Mouse (Mus musculus): Measurements from ENCODE around the gene Klf2. TPM values are rescaled to one million over a fixed set of nuclear protein-coding genes. Genes with fewer than 3 reads are reported as not detected.

The Klf2 gene
- polyA plus RNA-seq, 1 experiment from 2014 or later, result 6.4 TPM

DNA sequence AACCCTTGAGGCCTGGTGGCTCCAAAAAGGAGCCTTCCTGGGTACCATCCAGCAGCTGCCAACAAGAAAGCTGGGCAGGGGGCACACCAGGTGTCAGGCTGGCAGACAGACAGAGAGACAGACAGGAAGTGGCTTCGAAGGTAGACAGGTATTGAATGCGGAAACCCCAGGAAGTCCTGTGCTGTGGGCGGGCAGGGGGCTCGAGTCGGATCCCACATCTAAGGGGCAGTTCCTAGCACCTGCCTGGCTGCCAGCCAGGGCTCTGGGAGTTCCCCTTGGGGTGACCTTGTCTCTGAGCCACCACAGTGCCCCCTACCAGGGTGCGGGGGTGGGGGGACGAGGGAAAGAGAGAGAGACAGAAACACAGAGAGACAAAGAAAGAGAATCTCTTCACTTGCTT, 39.7 kb upstream of the Klf2 start:
- no peaks in the 10 kb centered on the region for H3K9me3 ChIP-seq (ENCODE audit: control insufficient read depth, low read depth, low read length)
- no peaks in the 10 kb centered on the region for H3K4me1 ChIP-seq (ENCODE audit: control insufficient read depth, insufficient read depth, low read length)
- H3K9ac ChIP-seq (replicated peaks; ENCODE audit: low read depth, low read length), result no peak overlapping the region
- no peak overlapping the region for H3K27ac ChIP-seq (ENCODE audit: low read length)
- H3K4me3 ChIP-seq (ENCODE audit: low read depth, low read length), result no peak overlapping the region
- no peaks in the 10 kb centered on the region for H3K27me3 ChIP-seq (ENCODE audit: control insufficient read depth, insufficient read depth, low read length)
- no peak overlapping the region for H3K4me2 ChIP-seq (replicated peaks; ENCODE audit: low read depth, low read length)
- ATAC-seq (ENCODE audit: insufficient number of reproducible peaks, insufficient read depth, low FRiP score, low read depth), result no peak
- 80% methylated on average over 7 of the region's 7 CpGs for WGBS
- no peaks in the 10 kb centered on the region for H3K36me3 ChIP-seq (ENCODE audit: control insufficient read depth, insufficient read depth, low read length)

DNA sequence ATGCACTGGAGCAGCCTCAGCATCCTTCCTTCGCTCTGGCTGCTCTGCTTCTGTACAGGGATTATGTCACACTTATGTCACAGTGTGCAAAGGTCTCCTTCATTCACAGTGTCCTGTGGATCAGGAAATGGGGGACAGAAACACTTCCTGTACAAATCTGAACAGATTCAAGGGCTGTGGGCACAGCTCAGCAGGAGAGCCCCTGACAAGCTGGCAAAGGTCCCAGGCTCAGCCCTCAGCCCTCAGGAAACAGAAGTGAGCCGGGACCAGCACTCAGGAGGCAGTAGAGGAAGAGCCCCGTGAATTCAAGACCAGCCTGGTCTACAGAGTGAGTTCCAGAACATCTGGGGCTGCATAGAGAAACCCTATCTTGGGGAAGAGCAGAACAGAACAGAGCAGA, 37.2 kb upstream of the Klf2 start:
- Histone ChIP-seq H3K9ac (replicated peaks; ENCODE audit: low read depth, low read length) (no peak overlapping the region), H3K36me3 (ENCODE audit: control insufficient read depth, insufficient read depth, low read length) (no peaks in the 10 kb centered on the region), H3K27me3 (ENCODE audit: control insufficient read depth, insufficient read depth, low read length) (no peaks in the 10 kb centered on the region), H3K4me3 (ENCODE audit: low read depth, low read length) (no peak overlapping the region), H3K4me2 (replicated peaks; ENCODE audit: low read depth, low read length) (no peak overlapping the region), H3K27ac (ENCODE audit: low read length) (no peak overlapping the region), H3K9me3 (ENCODE audit: control insufficient read depth, low read depth, low read length) (no peaks in the 10 kb centered on the region), H3K4me1 (ENCODE audit: control insufficient read depth, insufficient read depth, low read length) (no peaks in the 10 kb centered on the region)
- no peak for ATAC-seq (ENCODE audit: insufficient number of reproducible peaks, insufficient read depth, low FRiP score, low read depth)
- WGBS, result 38% methylated on average over 3 of the region's 3 CpGs

DNA sequence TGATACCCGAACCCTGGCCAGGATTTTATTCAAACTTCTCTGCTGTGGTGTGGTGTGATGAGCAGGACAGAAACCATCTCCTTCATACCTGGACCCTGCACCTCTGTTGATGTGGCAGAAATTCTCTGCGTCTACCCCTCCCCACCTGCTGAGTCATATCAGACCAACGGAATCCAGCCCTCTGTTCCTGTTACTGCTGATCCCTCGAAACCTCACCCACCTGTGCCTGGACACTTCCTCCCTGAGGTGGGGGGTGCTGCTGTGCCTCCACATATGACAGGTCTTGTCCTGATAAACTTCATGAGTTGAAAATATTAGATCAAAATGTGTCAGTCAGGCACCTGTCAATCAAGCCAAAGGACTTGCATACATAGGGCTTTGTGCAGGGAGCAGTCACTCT, 33.5 kb upstream of the Klf2 start:
- H3K27ac ChIP-seq (ENCODE audit: low read length), result no peak overlapping the region
- H3K9ac ChIP-seq (replicated peaks; ENCODE audit: low read depth, low read length), result no peak overlapping the region
- WGBS, result 67% methylated on average over 4 of the region's 4 CpGs
- H3K27me3 ChIP-seq (ENCODE audit: control insufficient read depth, insufficient read depth, low read length), result no peaks in the 10 kb centered on the region
- H3K4me2 ChIP-seq (replicated peaks; ENCODE audit: low read depth, low read length), result no peak overlapping the region
- no peaks in the 10 kb centered on the region for H3K9me3 ChIP-seq (ENCODE audit: control insufficient read depth, low read depth, low read length)
- no peaks in the 10 kb centered on the region for H3K4me1 ChIP-seq (ENCODE audit: control insufficient read depth, insufficient read depth, low read length)
- H3K4me3 ChIP-seq (ENCODE audit: low read depth, low read length), result no peak overlapping the region
- ATAC-seq (ENCODE audit: insufficient number of reproducible peaks, insufficient read depth, low FRiP score, low read depth), result no peak
- no peaks in the 10 kb centered on the region for H3K36me3 ChIP-seq (ENCODE audit: control insufficient read depth, insufficient read depth, low read length)

DNA sequence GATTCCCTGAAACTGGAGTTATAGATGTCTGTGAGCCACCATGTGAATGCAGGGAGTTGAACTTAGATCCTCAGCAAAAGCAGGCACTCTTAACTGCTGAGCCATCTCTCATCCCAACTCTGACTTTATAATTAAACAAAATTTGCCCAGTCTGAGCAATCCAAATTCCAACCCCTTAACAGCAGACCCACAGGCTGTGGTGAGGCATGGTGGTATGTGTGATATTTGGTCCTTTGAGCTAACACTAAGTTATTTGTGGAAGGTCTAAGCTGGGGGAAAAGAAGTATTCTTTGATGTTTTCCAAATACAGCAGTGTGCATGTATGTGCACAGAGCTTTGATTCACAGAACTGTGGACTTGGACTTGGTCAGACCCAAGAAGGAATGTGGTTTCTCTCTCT, 29.8 kb upstream of the Klf2 start:
- no peaks in the 10 kb centered on the region for H3K4me1 ChIP-seq (ENCODE audit: control insufficient read depth, insufficient read depth, low read length)
- H3K9me3 ChIP-seq (ENCODE audit: control insufficient read depth, low read depth, low read length), result no peaks in the 10 kb centered on the region
- no peak overlapping the region for H3K9ac ChIP-seq (replicated peaks; ENCODE audit: low read depth, low read length)
- H3K27ac ChIP-seq (ENCODE audit: low read length), result no peak overlapping the region
- H3K27me3 ChIP-seq (ENCODE audit: control insufficient read depth, insufficient read depth, low read length), result no peaks in the 10 kb centered on the region
- no peak overlapping the region for H3K4me2 ChIP-seq (replicated peaks; ENCODE audit: low read depth, low read length)
- no peak overlapping the region for H3K4me3 ChIP-seq (ENCODE audit: low read depth, low read length)
- ATAC-seq (ENCODE audit: insufficient number of reproducible peaks, insufficient read depth, low FRiP score, low read depth), result no peak
- no peaks in the 10 kb centered on the region for H3K36me3 ChIP-seq (ENCODE audit: control insufficient read depth, insufficient read depth, low read length)

DNA sequence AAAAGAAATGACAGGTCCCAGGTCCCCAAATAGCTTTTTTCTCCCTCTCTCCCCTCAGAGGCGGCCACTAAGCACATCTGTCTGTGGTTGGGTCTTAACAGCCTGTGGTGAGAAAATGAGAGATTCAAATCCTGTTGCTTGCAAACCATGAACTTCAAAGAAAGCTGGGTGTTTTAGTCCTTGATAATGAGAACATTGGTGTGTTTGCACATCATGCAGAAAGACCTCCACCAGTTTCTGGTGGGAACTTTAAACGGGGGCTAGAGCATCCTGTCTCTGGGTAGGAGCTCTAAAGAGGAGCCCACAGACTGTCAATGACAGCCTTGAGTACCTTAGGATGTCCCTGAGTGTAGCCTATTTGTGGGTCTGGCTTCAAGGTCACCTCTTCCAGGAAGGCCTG, 27.7 kb upstream of the Klf2 start:
- 0 out of 2 replicates have a peak, but pooled peaks cover 7% of the 10 kb centered on the region for H3K4me1 ChIP-seq (ENCODE audit: control insufficient read depth, insufficient read depth, low read length)
- H3K27ac ChIP-seq (ENCODE audit: low read length), result no peak overlapping the region
- no peak overlapping the region for H3K4me2 ChIP-seq (replicated peaks; ENCODE audit: low read depth, low read length)
- 81% methylated on average over 2 of the region's 2 CpGs for WGBS
- no peak overlapping the region for H3K9ac ChIP-seq (replicated peaks; ENCODE audit: low read depth, low read length)
- no peaks in the 10 kb centered on the region for H3K36me3 ChIP-seq (ENCODE audit: control insufficient read depth, insufficient read depth, low read length)
- no peaks in the 10 kb centered on the region for H3K9me3 ChIP-seq (ENCODE audit: control insufficient read depth, low read depth, low read length)
- H3K4me3 ChIP-seq (ENCODE audit: low read depth, low read length), result no peak overlapping the region
- ATAC-seq (ENCODE audit: insufficient number of reproducible peaks, insufficient read depth, low FRiP score, low read depth), result no peak
- no peaks in the 10 kb centered on the region for H3K27me3 ChIP-seq (ENCODE audit: control insufficient read depth, insufficient read depth, low read length)

DNA sequence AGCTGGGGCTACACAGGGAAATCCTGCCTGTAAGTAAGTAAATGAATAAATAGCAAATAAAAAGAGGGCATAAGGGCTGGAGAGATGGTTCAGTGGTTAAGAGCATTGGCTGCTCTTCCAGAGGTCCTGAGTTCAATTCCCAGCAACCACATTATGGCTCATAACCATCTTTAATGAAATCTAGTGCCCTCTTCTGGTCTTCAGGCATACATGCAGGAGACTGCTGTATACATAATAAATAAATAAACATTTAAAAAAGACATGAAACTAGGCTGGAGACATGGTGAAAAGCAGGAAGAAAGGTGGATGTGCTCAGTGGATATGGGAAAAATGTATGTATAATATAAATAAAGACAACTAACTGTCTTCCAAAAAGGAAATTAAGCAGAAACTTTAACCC, 25.5 kb upstream of the Klf2 start:
- no peak for ATAC-seq (ENCODE audit: insufficient number of reproducible peaks, insufficient read depth, low FRiP score, low read depth)
- Histone ChIP-seq H3K4me3 (ENCODE audit: low read depth, low read length) (no peak overlapping the region), H3K9me3 (ENCODE audit: control insufficient read depth, low read depth, low read length) (no peaks in the 10 kb centered on the region), H3K27me3 (ENCODE audit: control insufficient read depth, insufficient read depth, low read length) (no peaks in the 10 kb centered on the region), H3K36me3 (ENCODE audit: control insufficient read depth, insufficient read depth, low read length) (no peaks in the 10 kb centered on the region), H3K9ac (replicated peaks; ENCODE audit: low read depth, low read length) (no peak overlapping the region), H3K4me2 (replicated peaks; ENCODE audit: low read depth, low read length) (no peak overlapping the region), H3K27ac (ENCODE audit: low read length) (no peak overlapping the region), H3K4me1 (ENCODE audit: control insufficient read depth, insufficient read depth, low read length) (0 out of 2 replicates have a peak, but pooled peaks cover 7% of the 10 kb centered on the region)

DNA sequence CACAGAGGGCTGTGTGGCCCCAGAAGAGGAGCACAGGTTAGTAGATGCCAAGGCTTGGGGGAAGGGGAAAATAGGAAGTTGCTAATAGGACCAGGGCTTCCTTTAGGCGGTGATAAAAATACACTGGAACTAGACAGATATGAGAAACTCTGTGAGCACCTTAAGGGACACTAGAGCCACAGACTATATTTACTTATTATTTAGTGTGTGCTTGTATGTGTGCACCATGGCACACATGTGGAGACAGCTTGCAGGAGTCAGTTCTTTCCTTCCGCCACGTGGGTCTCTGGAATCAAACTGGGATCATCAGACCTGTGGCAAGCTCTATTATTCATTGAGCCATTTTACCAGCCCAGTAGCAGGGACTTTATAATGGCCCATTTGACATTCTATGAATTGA, 23.7 kb upstream of the Klf2 start:
- no peak for ATAC-seq (ENCODE audit: insufficient number of reproducible peaks, insufficient read depth, low FRiP score, low read depth)
- Histone ChIP-seq H3K36me3 (ENCODE audit: control insufficient read depth, insufficient read depth, low read length) (no peaks in the 10 kb centered on the region), H3K9me3 (ENCODE audit: control insufficient read depth, low read depth, low read length) (no peaks in the 10 kb centered on the region), H3K4me2 (replicated peaks; ENCODE audit: low read depth, low read length) (no peak overlapping the region), H3K4me3 (ENCODE audit: low read depth, low read length) (no peak overlapping the region), H3K4me1 (ENCODE audit: control insufficient read depth, insufficient read depth, low read length) (0 out of 2 replicates have a peak, but pooled peaks cover 7% of the 10 kb centered on the region), H3K9ac (replicated peaks; ENCODE audit: low read depth, low read length) (no peak overlapping the region), H3K27me3 (ENCODE audit: control insufficient read depth, insufficient read depth, low read length) (no peaks in the 10 kb centered on the region), H3K27ac (ENCODE audit: low read length) (peak overlapping the region; percentile 61)
- WGBS, result 71% methylated on average over 3 of the region's 3 CpGs

DNA sequence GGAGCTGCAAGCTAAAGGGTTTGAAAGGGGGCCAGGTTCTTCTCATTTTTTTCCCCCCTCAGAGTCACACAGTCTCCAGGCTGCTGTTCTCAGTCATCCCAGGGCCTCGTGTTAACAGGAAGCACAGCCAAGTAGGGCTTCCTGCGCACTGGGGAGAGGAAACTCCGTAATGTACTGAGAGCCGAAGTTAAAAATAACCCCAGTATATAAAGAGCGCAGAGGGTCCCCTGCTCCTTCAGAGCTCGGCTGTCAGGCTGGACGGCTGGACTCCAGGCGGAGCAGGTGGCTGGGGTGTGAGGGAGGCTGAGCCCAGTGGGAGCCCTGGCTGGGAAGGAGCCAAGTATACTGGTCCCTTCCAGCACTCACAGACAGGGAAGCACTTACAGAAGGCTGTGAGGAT, 23.2 kb upstream of the Klf2 start:
- Histone ChIP-seq H3K4me3 (ENCODE audit: low read depth, low read length) (no peak overlapping the region), H3K36me3 (ENCODE audit: control insufficient read depth, insufficient read depth, low read length) (no peaks in the 10 kb centered on the region), H3K27me3 (ENCODE audit: control insufficient read depth, insufficient read depth, low read length) (no peaks in the 10 kb centered on the region), H3K4me1 (ENCODE audit: control insufficient read depth, insufficient read depth, low read length) (0 out of 2 replicates have a peak, but pooled peaks cover 7% of the 10 kb centered on the region), H3K27ac (ENCODE audit: low read length) (peak overlapping the region; percentile 61), H3K4me2 (replicated peaks; ENCODE audit: low read depth, low read length) (no peak overlapping the region), H3K9ac (replicated peaks; ENCODE audit: low read depth, low read length) (no peak overlapping the region), H3K9me3 (ENCODE audit: control insufficient read depth, low read depth, low read length) (no peaks in the 10 kb centered on the region)
- WGBS, result 30% methylated on average over 8 of the region's 8 CpGs
- ATAC-seq (ENCODE audit: insufficient number of reproducible peaks, insufficient read depth, low FRiP score, low read depth), result peak; percentile 91

DNA sequence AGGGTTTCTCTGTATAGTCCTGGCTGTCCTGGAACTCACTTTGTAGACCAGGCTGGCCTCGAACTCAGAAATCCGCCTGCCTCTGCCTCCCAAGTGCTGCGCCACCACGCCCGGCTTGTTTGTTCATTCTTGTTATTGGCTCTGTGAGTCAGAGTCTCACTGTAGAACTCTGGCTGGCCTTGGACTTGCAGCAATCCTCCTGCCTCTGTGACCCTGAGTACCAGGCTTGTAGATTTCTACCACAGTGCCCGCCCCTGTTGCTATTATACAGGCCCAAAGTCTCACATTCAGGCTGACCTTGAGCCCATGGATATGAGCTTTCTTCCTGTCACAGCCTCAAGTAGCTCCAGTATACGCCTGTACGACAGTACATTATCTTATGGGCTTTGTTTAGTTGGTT, 22.3 kb upstream of the Klf2 start:
- no peak overlapping the region for H3K4me3 ChIP-seq (ENCODE audit: low read depth, low read length)
- no peak overlapping the region for H3K4me2 ChIP-seq (replicated peaks; ENCODE audit: low read depth, low read length)
- no peaks in the 10 kb centered on the region for H3K9me3 ChIP-seq (ENCODE audit: control insufficient read depth, low read depth, low read length)
- H3K27me3 ChIP-seq (ENCODE audit: control insufficient read depth, insufficient read depth, low read length), result no peaks in the 10 kb centered on the region
- H3K4me1 ChIP-seq (ENCODE audit: control insufficient read depth, insufficient read depth, low read length), result 0 out of 2 replicates have a peak, but pooled peaks cover 7% of the 10 kb centered on the region
- WGBS, result 93% methylated on average over 8 of the region's 8 CpGs
- no peak for ATAC-seq (ENCODE audit: insufficient number of reproducible peaks, insufficient read depth, low FRiP score, low read depth)
- no peak overlapping the region for H3K9ac ChIP-seq (replicated peaks; ENCODE audit: low read depth, low read length)
- H3K27ac ChIP-seq (ENCODE audit: low read length), result no peak overlapping the region
- H3K36me3 ChIP-seq (ENCODE audit: control insufficient read depth, insufficient read depth, low read length), result no peaks in the 10 kb centered on the region
